Mouse (Mus musculus) heart, postnatal 25 days (tissue): Measurements from ENCODE around the gene Fam166a. TPM values are rescaled to one million over a fixed set of nuclear protein-coding genes. Genes with fewer than 3 reads are reported as not detected.
"Not testable (repeated sequence)": the region's sequence is repeated elsewhere in the genome, so short reads cannot be mapped to it uniquely, and the experiment has no call there.

Source experiments
- DNase-seq: peaks from one replicate; pipeline ENCODE4 v3.0.0; 2022; ENCODE audit warnings: low spot score
- intact Hi-C: fragments of 180-260 bp; cut with DNase I; formaldehyde crosslinking; loops from one replicate; pipeline ENCODE4 v1.15.1; 2025
- total RNA-seq, 2 experiments: library from RNA; stranded (reverse); gene quantifications; 2 replicates each; pipeline ENCODE4 v1.2.3; 2021

Gene Fam166a
- total RNA-seq, 2 experiments from 2014 or later, result not detected

GRCm38 (mm10) chr2:25236614-25237013 is 18.1 kb downstream of the Fam166a start, which contains the start of gene Rnf224:
Rnf224 (minus strand) TSS chr2:25236787.
- no peak for DNase-seq
- intact Hi-C loops, result no loop called here

DNA sequence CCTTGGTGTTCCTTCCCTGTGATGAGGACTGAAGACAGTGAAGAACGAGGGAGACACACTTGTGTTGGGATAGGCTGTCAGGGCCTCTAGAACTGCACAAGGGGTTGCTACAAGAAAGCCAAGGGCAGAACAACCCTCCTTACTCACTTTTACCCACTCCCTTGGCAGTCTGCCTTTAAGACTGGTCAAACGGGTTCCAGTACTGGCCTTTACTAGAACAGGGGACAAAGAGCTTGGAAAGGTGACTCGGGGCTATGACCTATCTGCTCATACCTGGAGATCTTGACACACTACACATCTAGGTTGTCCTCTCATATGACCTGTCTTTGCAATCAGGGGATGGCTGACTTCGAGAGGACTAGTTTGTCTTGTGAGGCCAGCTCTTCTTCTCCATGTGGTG is 19.0 kb downstream of the Fam166a start:
- DNase-seq, result no peak
- intact Hi-C loops, result no loop called here

- intact Hi-C loops, result no loop called here
These were observed 19.6 kb downstream of the Fam166a start for GRCm38 (mm10) chr2:25238106-25238505.

GRCm38 (mm10) chr2:25239766-25240165 is 21.2 kb downstream of the Fam166a start:
- DNase-seq, result no peak
- intact Hi-C loops, result no loop called here

More at GRCm38 (mm10) chr2:25238106-25238505, 19.6 kb downstream of the Fam166a start:
- DNase-seq, result no peak

- intact Hi-C loops, result no loop called here
- no peak for DNase-seq
These were observed 21.8 kb downstream of the Fam166a start for GRCm38 (mm10) chr2:25240310-25240709.

DNA sequence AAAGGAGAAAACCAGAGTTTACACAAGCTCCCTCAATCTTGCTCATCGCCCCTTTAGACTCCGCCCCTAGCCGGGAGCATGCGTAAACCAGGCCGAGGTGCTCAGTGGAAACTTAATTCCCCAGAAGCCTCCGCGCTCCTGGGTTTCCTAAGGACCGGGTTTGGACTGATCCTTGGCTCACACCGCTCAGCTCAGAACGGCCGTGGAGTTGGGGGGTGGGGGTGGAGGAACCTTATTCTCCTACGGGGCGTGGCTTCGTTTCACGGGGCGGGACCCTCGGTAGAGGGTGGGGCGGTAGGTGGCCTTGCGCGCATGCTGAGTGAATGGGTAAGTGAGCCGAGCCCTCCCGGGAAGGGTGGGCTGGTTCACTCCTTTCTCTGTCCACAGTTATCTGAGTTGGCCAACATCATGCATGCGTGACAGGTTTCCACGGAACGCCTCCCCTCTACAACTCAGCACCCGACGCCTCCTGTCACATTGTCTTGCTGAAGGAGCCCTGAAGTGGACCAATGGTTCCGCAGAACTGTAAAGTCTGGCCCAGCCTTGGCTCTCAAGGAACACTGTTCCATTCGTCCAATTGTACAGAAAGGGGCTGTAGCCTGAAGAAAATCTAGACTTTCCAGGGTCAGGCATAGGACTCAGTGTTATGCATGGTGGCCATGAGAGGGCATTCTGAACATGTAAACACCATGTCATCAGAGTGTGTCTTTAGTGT is 22.3 kb downstream of the Fam166a start:
- intact Hi-C loops, result no loop called here
- peak; percentile 30 for DNase-seq

GRCm38 (mm10) chr2:25241438-25241775 is 22.9 kb downstream of the Fam166a start:
- no peak for DNase-seq
- intact Hi-C loops, result no loop called here

GRCm38 (mm10) chr2:25242101-25242506 is 23.6 kb downstream of the Fam166a start, which contains the start of the genes Rnf208 and Cysrt1:
Rnf208 (plus strand) TSS chr2:25242255.
Cysrt1 (minus strand) TSS chr2:25242452.
- intact Hi-C loops, result no loop called here
- no peak for DNase-seq

DNA sequence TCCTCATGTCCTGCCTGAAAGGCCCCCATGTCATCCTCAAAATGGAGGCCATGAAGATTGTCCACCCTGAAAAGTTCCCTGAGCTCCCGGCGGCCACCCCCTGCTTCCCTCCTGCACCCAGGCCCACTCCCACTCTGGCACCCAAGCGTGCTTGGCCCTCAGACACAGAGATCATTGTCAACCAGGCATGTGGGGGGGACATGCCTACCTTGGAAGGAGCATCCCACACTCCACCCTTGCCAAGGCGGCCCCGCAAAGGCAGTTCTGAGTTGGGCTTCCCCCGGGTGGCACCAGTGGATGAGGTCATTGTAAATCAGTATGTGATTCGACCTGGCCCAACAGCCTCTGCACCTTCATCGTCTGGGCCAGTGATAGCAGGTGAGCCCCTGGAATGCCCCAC is 24.8 kb downstream of the Fam166a start:
- intact Hi-C loops, result no loop called here
- no peak for DNase-seq

DNA sequence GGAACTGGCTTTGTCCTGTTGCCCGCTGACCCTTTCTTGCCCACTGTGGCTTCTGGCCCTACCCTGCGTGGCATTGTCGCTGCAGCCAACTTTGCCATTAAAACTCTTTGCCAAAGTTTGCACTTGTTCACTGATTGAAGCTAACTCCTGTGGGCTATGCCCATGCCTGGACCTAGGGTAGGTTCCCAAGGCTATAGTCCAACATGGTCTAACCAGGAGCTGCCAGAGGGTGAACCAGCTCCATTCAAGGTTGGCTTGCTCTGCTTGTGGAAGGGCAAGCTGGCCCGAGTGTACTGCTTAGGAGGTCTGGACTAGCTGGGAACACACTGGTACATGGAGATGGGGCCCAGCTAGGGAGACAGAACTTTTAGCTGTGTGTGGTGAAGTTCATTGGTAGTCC is 25.6 kb downstream of the Fam166a start:
- DNase-seq, result no peak
- intact Hi-C loops, result no loop called here

- intact Hi-C loops, result no loop called here
- DNase-seq, result no peak
These were observed 27.9 kb downstream of the Fam166a start, which contains the start of gene AL732309.1 for GRCm38 (mm10) chr2:25246183-25247072. AL732309.1 (minus strand) TSS chr2:25246863.

- intact Hi-C loops, result loop anchor here (2.0 to 5.0 kb wide), 2 partner anchors 24 to 125 kb away; no protein-coding TSS in a partner anchor
- DNase-seq, result no peak
These were observed 33.8 kb downstream of the Fam166a start for GRCm38 (mm10) chr2:25252331-25252730.

GRCm38 (mm10) chr2:25255284-25255779 is 36.8 kb downstream of the Fam166a start, which contains the start of gene Tmem203:
Tmem203 (plus strand) TSS chr2:25255439.
- intact Hi-C loops, result loop anchor here (2.0 to 5.0 kb wide), 2 partner anchors 63 to 77 kb away; partner anchors contain the start of gene Man1b1
- peak; percentile 68 for DNase-seq

GRCm38 (mm10) chr2:25256443-25257109 is 38.0 kb downstream of the Fam166a start:
- intact Hi-C loops, result loop anchor here (5.0 kb wide), 1 partner anchor 76 kb away; the partner anchor contains the start of gene Man1b1
- not testable (repeated sequence) for DNase-seq

DNA sequence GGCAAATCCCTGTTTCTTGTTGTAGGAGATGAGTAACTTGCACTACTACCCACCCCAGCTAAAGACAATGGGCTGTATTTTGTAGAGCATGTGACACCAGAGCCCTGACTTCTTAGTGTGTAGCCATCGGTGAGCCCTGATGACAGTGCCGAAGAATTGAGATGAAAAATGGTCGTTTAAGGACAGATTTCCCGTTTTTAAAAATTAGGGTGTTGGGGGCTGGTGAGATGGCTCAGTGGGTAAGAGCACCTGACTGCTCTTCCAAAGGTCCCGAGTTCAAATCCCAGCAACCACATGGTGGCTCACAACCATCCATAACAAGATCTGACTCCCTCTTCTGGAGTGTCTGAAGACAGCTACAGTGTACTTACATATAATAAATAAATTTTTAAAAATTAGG is 38.7 kb downstream of the Fam166a start:
- DNase-seq, result not testable (repeated sequence)
- intact Hi-C loops, result loop anchor here (5.0 kb wide), 1 partner anchor 75 kb away; the partner anchor contains the start of gene Man1b1

- intact Hi-C loops, result loop anchor here (5.0 kb wide), 1 partner anchor 73 kb away; the partner anchor contains the start of gene Man1b1
- DNase-seq, result no peak
These were observed 40.3 kb downstream of the Fam166a start for GRCm38 (mm10) chr2:25258887-25259286.

DNA sequence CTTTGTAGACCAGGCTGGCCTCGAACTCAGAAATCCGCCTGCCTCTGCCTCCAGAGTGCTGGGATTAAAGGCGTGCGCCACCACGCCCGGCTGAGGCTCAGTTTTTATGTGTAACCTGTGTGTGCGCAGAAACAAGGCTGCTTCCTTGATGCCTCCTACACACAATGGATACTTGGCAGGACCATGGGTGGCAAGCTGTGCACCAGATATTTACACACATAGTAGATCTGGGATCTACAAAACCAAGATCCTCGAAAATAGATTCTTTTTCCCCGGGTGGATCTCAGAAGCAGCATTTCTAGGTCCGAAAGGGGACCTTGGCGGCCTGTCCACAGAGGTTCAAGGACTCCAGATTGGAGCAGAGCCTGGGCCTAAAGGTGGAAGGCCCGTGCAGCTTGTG is 43.3 kb downstream of the Fam166a start:
- intact Hi-C loops, result no loop called here
- no peak for DNase-seq

DNA sequence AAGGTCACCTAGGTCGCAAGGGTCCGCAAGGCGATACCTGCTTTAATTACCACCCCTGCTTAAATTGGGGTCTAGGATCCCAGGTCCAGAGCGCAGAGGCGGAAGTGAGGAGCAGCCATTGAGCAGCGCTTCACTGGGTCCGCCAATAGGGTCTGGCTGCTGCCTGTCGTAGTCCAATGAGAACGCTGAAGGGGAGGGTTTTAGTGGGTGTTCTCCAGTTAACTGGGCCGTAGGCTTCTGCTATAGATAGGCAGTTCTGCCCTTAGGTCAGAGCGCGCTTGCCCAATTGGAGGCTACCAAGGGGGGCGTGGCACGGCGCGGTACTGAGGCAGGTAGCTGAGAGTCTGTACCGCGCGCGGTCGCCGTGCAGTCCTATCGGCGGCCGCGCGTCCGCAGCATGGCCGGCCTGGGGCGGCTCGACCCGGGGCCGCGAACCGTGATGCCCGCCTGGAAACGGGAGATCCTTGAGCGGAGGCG is 43.8 kb downstream of the Fam166a start, which contains the start of gene Tprn:
TSS of gene Tprn (plus strand) at position 328 of the 477 bp plus-strand sequence.
- peak; percentile 92 for DNase-seq
- intact Hi-C loops, result no loop called here
